Mouse (Mus musculus) induced T-regulatory cell, adult 2 months (primary cell): ENCODE results near the gene Sytl3.

Experiments
- DNase-seq: peaks from one replicate; pipeline ENCODE4 v3.0.0-alpha.2; 2012; ENCODE audit warnings: low read depth

The Sytl3 gene

GRCm38 (mm10) chr17:6757902-6758301 is 99.0 kb downstream of the Sytl3 start:
- DNase-seq = no peak

GRCm38 (mm10) chr17:6758845-6759244 is 100.0 kb downstream of the Sytl3 start:
- peak; percentile 49 for DNase-seq

- no peak for DNase-seq
Observed at GRCm38 (mm10) chr17:6759717-6760292, 100.9 kb downstream of the Sytl3 start.

- no peak for DNase-seq
Observed at GRCm38 (mm10) chr17:6763513-6764226, 104.8 kb downstream of the Sytl3 start.

- no peak for DNase-seq
Observed at GRCm38 (mm10) chr17:6764227-6764593, 105.3 kb downstream of the Sytl3 start.

GRCm38 (mm10) chr17:6764730-6765129 is 105.8 kb downstream of the Sytl3 start:
- no peak for DNase-seq

GRCm38 (mm10) chr17:6765886-6766285 is 107.0 kb downstream of the Sytl3 start:
- DNase-seq = no peak

GRCm38 (mm10) chr17:6766823-6767222 is 107.9 kb downstream of the Sytl3 start:
- no peak for DNase-seq

GRCm38 (mm10) chr17:6767771-6768170 is 108.9 kb downstream of the Sytl3 start:
- no peak for DNase-seq

GRCm38 (mm10) chr17:6768301-6768788 is 109.5 kb downstream of the Sytl3 start:
- no peak for DNase-seq

- DNase-seq = no peak
Observed at GRCm38 (mm10) chr17:6769602-6770001, 110.7 kb downstream of the Sytl3 start.

GRCm38 (mm10) chr17:6771661-6772489 is 113.0 kb downstream of the Sytl3 start:
- peak; percentile 64 for DNase-seq

- DNase-seq = no peak
Observed at GRCm38 (mm10) chr17:6772490-6772773, 113.5 kb downstream of the Sytl3 start.

- peak; percentile 64 for DNase-seq
Observed at GRCm38 (mm10) chr17:6773249-6773966, 114.5 kb downstream of the Sytl3 start.

- DNase-seq = peak; percentile 82
Observed at GRCm38 (mm10) chr17:6775221-6775620, 116.3 kb downstream of the Sytl3 start.

GRCm38 (mm10) chr17:6775671-6776070 is 116.8 kb downstream of the Sytl3 start:
- DNase-seq = peak; percentile 55

- no peak for DNase-seq
Observed at GRCm38 (mm10) chr17:6776123-6776522, 117.2 kb downstream of the Sytl3 start.

GRCm38 (mm10) chr17:6776576-6776975 is 117.7 kb downstream of the Sytl3 start:
- no peak for DNase-seq

GRCm38 (mm10) chr17:6777061-6777460 is 118.2 kb downstream of the Sytl3 start:
- DNase-seq = no peak

- DNase-seq = peak; percentile 79
Observed at GRCm38 (mm10) chr17:6777629-6778331, 118.9 kb downstream of the Sytl3 start.

- DNase-seq = peak; percentile 93
Observed at GRCm38 (mm10) chr17:6778332-6778683, 119.4 kb downstream of the Sytl3 start.
